Mouse (Mus musculus) R1 (cell line): ENCODE results near the gene Nsd1.

Source experiments
- DNase-seq: peaks from one replicate; pipeline ENCODE4 v3.0.0-alpha.2; 2018; ENCODE audit warnings: low read depth, low spot score

Nsd1 gene

GRCm38 (mm10) chr13:55252820-55253219, 43.2 kb downstream of the Nsd1 start:
- peak; percentile 29 for DNase-seq

GRCm38 (mm10) chr13:55255052-55255652, 45.6 kb downstream of the Nsd1 start:
- no peak for DNase-seq

GRCm38 (mm10) chr13:55258651-55259050, 49.1 kb downstream of the Nsd1 start:
- DNase-seq: peak; percentile 31

- DNase-seq: no peak
Observed at GRCm38 (mm10) chr13:55261521-55261920, 51.9 kb downstream of the Nsd1 start.

- no peak for DNase-seq
Observed at GRCm38 (mm10) chr13:55262096-55262495, 52.5 kb downstream of the Nsd1 start.

GRCm38 (mm10) chr13:55277203-55277602, 67.6 kb downstream of the Nsd1 start:
- DNase-seq: peak; percentile 72

GRCm38 (mm10) chr13:55277646-55278045, 68.1 kb downstream of the Nsd1 start:
- DNase-seq: no peak

- peak; percentile 55 for DNase-seq
Observed at GRCm38 (mm10) chr13:55288854-55289253, 79.3 kb downstream of the Nsd1 start.

- no peak for DNase-seq
Observed at GRCm38 (mm10) chr13:55296760-55297159, 87.2 kb downstream of the Nsd1 start.

- no peak for DNase-seq
Observed at GRCm38 (mm10) chr13:55300913-55301312, 91.3 kb downstream of the Nsd1 start.

GRCm38 (mm10) chr13:55312028-55312630, 102.5 kb downstream of the Nsd1 start:
- DNase-seq: no peak

- DNase-seq: no peak
Observed at GRCm38 (mm10) chr13:55313051-55313450, 103.5 kb downstream of the Nsd1 start.

GRCm38 (mm10) chr13:55314891-55315412, 105.4 kb downstream of the Nsd1 start:
- no peak for DNase-seq

GRCm38 (mm10) chr13:55318351-55318750, 108.8 kb downstream of the Nsd1 start:
- no peak for DNase-seq

- DNase-seq: no peak
Observed at GRCm38 (mm10) chr13:55319931-55320533, 110.5 kb downstream of the Nsd1 start, which contains the start of gene Prelid1. Prelid1 (plus strand) TSS chr13:55320500.

- peak; percentile 90 for DNase-seq
Observed at GRCm38 (mm10) chr13:55321434-55322129, 112.0 kb downstream of the Nsd1 start, which contains the start of gene Rab24. Rab24 (minus strand) TSS chr13:55321946.

- peak; percentile 82 for DNase-seq
Observed at GRCm38 (mm10) chr13:55322130-55322825, 112.7 kb downstream of the Nsd1 start.

GRCm38 (mm10) chr13:55325596-55325995, 116.0 kb downstream of the Nsd1 start:
- DNase-seq: peak; percentile 48

- DNase-seq: peak; percentile 29
Observed at GRCm38 (mm10) chr13:55327169-55327568, 117.6 kb downstream of the Nsd1 start.

- peak; percentile 92 for DNase-seq
Observed at GRCm38 (mm10) chr13:55327633-55328032, 118.1 kb downstream of the Nsd1 start.

GRCm38 (mm10) chr13:55328171-55328570, 118.6 kb downstream of the Nsd1 start:
- DNase-seq: no peak
